Mouse (Mus musculus) splenic B cell, adult 2 months (primary cell): ENCODE results near the gene Tex264.
"Not testable (repeated sequence)": the region's sequence is repeated elsewhere in the genome, so short reads cannot be mapped to it uniquely, and the experiment has no call there.

Source experiments
- DNase-seq: peaks from one replicate; pipeline ENCODE4 v3.0.0-alpha.2; 2011; ENCODE audit warnings: low read depth, low spot score
- H3K27me3 ChIP-seq: 2 replicates; pipeline ENCODE4 v1.6.1; 2012; ENCODE audit warnings: mild to moderate bottlenecking, low read length, moderate library complexity, mixed read lengths; ENCODE audit not compliant: control insufficient read depth, poor library complexity, insufficient read depth, severe bottlenecking
- H3K36me3 ChIP-seq: 2 replicates; pipeline ENCODE4 v1.6.1; 2012; ENCODE audit warnings: mild to moderate bottlenecking, low read length, moderate library complexity, mixed read lengths; ENCODE audit not compliant: control insufficient read depth, poor library complexity, insufficient read depth, severe bottlenecking

Tex264 gene

DNA sequence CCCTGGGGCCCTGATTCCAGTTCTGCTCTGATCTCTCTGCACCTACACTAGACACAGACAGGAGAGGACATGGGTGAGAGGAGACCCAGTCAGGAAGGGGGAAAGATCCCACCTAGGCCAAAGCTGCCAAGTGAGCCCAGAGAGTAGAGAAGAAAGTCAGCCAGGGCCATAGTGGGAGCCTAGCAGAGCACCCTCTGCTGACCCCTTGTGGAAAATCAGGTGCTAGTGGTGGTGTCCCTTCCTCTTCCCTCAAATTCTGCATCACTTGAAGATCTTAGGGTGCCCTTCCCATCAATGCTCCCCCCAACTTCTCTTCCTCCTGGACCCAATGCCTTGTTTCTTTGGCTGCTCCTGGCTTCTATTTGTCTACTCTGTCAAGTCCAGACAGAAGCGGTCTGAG, 33.0 kb downstream of the Tex264 start:
- no peaks in the 10 kb centered on the region for H3K27me3 ChIP-seq
- DNase-seq: no peak
- H3K36me3 ChIP-seq: no peaks in the 10 kb centered on the region

DNA sequence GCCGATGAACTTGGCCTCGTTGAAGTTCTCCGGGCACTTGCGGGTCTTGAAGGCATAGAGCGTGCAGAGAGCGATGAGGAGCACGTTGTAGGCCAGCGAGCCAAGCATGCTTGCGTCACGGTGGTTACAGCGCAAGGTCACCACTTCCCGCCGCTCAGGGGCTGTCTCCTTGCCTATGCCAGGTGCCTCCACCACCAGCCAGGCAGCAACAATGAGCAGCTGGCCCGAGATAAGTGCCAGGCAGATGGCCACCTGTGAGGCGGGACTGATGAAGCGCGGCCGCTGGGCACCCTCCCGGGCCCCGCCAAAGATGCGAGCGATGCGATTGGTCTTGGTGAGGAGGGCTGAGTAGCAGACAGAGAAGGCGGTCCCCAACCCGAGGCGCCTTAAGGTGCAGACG, 38.5 kb downstream of the Tex264 start:
- H3K27me3 ChIP-seq: no peaks in the 10 kb centered on the region
- no peak for DNase-seq
- H3K36me3 ChIP-seq: no peaks in the 10 kb centered on the region

DNA sequence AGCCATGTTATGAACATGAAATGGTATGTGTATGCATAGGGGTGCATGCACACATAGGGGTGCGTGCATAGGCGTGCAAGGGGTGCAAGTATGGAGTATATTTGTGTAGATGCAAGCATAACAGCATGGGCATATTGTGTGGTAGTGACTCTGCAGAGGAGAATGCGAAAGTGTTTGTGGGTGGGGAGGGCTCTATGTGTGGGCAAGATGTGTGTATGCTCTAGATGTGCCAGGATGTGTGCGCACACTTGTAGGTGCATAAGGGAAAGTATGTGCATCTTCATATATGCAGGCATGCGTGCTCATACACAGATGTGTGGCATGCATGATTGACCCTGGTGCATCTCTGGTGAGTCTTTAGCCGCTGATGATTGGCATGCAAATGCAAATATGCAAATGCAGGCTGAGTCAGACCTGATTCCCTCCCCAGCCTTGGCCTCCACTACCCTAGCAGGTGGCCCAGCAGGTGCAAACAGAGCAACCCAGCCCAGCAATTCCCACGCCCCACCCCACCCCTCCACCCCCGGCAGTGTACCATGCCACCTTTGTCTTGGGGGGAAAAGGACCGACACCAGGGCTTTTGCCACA, 39.9 kb downstream of the Tex264 start:
- no peaks in the 10 kb centered on the region for H3K27me3 ChIP-seq
- H3K36me3 ChIP-seq: no peaks in the 10 kb centered on the region
- no peak for DNase-seq

DNA sequence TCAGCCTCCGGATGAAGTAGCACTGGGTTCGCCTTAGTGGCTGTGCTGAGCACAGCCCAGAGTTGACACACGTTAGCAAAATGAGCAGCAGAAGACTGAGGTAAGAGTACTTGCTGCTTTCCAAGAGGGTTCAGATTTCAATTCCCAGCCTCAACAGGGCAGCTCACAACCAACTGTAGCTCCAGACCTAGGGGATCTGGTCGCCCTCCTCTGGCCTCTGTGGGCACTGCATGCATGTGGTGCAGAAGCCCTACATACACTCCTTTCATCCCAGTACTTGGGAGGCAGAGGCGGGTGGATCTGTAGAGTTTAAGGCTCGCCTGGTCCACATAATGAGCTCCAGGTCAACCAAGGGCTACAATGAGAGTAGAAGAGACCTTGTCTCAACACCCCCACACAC, 41.9 kb downstream of the Tex264 start:
- H3K36me3 ChIP-seq: no peaks in the 10 kb centered on the region
- no peak for DNase-seq
- no peaks in the 10 kb centered on the region for H3K27me3 ChIP-seq

DNA sequence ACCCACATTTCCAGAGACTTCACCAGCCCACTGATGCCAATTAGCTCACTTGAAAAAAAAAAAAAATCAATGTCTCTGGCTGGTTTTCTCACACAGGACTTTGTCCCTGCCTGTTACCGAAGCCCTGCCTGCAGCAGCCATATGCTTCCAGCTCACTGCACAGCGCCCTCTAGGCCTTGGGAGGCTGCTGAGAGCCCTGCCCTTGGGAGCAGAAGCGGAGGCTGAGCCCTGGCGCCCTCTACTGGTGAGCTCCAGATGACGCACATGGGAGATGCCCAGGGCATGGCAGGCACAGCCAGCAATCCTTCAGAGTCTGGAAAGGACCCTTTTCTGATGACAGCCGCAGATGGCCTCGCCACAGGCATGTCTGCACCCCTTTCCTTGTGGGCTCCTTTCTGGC, 42.6 kb downstream of the Tex264 start:
- Histone ChIP-seq H3K27me3 (no peaks in the 10 kb centered on the region), H3K36me3 (no peaks in the 10 kb centered on the region)
- peak; percentile 66 for DNase-seq

DNA sequence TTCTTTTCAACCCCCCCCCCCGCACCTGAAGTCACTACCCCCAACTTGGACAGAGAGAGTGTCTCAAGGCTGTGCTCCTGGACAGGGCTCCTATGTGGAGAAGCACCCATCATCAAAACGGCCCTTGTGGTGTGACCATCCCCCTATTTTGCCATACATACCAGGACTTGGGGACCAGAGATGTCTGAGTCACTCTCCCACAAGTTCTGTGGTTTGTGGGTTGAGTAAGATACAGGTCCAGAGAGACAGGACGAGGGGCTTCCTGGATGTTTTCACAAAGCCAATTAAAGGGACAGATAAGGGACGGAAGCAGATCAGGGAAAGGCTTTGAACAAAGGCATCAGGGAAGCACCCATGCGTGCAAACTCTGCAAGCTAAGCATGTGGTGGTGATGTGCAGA, 44.4 kb downstream of the Tex264 start:
- Histone ChIP-seq H3K27me3 (no peaks in the 10 kb centered on the region), H3K36me3 (no peaks in the 10 kb centered on the region)
- no peak for DNase-seq

DNA sequence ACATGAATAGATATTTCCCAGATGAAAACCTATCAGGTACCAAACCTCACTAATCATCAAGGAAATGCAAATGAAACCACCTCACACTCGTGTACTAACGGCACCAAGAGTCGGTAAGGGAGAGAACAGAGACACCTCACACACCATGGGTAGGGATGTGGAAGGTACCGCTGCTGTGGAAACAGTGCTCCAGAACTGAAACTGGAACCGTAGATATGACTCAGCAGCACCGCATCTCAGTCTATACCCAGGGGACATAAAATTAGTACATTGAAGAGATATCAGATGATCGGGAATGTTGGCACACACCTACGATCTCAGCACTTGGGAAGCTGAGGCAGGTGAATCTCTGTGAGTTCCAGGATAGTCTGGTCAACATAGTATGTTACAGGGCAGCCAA, 47.6 kb downstream of the Tex264 start:
- no peaks in the 10 kb centered on the region for H3K36me3 ChIP-seq

DNA sequence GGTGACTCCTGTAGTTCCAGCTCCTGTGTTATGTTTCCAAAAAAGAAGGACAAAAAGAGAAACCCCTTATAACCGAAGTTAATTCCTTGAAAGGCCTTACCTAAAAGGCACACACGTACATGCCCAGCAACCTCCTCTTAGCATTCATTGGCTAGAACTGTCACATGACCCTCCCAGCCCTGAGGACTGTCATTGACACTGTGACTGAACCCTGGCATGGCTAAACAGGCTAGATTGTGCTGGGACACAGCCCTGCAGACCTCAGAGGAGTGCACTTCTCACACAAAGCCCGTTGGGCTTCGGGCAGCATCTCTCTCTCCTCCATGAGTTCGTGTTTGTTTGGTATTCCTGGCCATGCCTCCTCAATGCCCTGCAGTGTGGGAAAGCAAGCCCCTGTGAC, 53.5 kb downstream of the Tex264 start:
- no peak for DNase-seq
- H3K27me3 ChIP-seq: no peaks in the 10 kb centered on the region

More for the DNA sequence above, 47.6 kb downstream of the Tex264 start:
- no peak for DNase-seq
- H3K27me3 ChIP-seq: no peaks in the 10 kb centered on the region

DNA sequence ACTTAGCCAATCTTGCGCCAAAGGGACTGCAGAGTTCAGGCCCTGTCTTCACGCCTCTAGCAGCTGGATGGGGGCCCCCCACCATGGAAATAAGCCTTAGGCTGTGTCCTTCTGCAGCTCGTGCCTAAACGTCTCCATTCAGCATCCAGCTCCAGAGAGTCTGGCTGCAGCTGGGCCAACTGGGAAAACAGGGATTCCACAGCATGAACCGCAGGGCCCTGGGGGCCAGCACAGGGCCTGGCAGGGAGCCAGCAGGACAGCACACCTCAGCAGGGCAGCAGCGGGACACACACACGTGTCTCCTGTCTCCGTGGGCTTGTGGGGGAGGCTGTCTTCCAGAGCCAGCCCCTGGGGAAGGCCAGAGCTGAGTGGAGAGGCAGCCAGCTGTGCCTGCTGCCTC, 57.9 kb downstream of the Tex264 start:
- not testable (repeated sequence) for H3K27me3 ChIP-seq, DNase-seq, H3K36me3 ChIP-seq

More for the DNA sequence above, 53.5 kb downstream of the Tex264 start:
- H3K36me3 ChIP-seq: no peaks in the 10 kb centered on the region

DNA sequence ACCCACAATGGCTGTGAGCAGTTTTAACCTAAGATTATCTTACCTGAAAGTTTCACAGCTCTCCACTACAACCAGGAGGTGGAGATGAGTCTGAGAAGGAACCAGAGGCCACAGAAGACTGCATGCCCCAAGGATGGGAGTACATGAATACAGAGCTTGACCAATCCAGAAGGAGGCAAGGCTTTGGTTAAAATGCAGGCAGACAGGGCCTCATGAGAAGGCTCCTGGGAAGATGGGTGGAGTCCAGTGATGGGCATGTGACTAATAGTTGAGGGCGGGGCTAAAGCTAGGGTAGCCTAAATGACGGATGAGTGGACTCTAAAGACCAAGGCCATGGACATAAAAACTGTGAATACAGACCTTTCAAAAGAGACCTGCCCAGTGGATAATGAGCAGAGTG, 59.4 kb downstream of the Tex264 start, which contains the start of gene Iqcf6:
Gene Iqcf6, plus strand, starts transcription at position 301 of the 400 bp plus-strand sequence.
- no peak for DNase-seq
- Histone ChIP-seq H3K27me3 (no peaks in the 10 kb centered on the region), H3K36me3 (no peaks in the 10 kb centered on the region)

DNA sequence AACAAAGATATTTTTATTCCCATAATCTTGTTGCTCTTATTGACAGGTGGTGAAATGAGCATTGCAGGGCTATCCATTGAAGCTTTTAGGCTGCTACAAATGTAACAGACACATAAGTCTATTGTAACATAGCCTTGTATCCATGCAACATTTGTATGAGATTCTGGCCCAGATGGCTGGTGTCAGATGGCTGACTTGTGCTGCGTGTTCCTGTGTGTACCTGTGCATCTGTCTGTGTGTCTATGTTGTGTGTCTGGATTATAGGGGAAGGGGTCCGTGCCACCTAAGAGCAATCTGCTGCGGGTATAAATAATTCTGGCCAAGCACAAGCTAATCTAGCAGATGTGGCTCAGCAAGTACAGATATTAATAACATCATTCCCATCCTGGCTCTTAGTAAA, 68.2 kb downstream of the Tex264 start:
- no peak for DNase-seq
- no peaks in the 10 kb centered on the region for H3K27me3 ChIP-seq
- H3K36me3 ChIP-seq: no peaks in the 10 kb centered on the region

DNA sequence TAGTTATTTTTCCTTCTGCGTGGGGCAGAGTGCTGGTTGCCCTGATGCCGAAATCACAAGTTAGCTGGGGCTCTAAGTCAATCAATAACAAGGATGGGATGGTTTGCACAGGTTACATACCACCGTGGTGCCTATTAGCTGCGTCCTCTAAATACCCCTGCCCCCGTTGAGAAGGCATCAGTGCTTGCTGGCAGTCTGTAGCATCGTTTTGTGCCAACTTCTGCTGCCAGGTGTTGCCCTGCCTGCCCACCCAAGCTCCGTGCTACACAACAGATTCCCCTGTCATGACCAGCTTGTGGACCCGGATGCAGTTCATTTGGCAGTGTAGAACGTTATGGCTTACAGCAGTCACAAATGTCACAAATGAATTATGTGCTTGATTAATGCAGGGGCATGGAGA, 69.4 kb downstream of the Tex264 start:
- Histone ChIP-seq H3K27me3 (no peaks in the 10 kb centered on the region), H3K36me3 (no peaks in the 10 kb centered on the region)
- no peak for DNase-seq

DNA sequence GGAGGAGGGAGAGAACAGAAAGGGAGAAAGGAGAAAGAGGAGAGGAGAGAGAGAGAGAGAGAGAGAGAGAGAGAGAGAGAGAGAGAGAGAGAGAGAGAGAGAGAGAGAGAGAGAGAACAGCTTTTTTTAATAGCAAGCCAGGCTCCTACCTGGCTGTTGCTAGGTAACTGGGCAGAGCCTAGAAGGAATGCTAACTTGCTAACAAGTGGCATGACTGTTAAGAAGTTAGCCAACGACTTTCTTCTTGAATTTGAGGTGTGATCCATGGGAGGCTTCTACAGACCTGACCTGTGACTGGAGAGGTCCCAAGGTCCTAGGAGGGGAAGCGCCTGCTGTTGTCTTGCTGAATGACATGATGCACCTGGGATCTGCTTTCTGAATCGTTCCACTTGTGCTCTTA, 71.1 kb downstream of the Tex264 start:
- Histone ChIP-seq H3K27me3 (no peaks in the 10 kb centered on the region), H3K36me3 (no peaks in the 10 kb centered on the region)
- no peak for DNase-seq

DNA sequence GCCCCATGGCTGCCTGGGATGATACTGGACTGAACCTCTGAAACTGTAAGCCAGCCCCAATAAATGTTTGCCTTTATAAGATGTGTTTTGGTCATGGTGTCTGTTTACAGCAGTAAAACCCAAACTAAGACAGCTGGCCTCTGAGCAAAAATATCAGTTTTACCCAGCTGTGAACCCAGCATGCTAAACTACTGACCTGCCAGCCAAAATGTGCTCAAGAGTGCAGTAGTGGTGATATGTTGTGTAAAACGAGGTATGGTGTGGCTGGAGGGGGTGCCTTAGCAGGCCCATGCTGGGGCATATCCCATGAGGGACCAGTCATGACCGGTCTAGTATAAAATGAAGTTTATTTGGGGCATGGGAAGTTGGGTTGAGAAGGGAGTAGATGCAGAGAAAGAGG, 71.8 kb downstream of the Tex264 start:
- DNase-seq: no peak
- H3K27me3 ChIP-seq: no peaks in the 10 kb centered on the region
- H3K36me3 ChIP-seq: no peaks in the 10 kb centered on the region

DNA sequence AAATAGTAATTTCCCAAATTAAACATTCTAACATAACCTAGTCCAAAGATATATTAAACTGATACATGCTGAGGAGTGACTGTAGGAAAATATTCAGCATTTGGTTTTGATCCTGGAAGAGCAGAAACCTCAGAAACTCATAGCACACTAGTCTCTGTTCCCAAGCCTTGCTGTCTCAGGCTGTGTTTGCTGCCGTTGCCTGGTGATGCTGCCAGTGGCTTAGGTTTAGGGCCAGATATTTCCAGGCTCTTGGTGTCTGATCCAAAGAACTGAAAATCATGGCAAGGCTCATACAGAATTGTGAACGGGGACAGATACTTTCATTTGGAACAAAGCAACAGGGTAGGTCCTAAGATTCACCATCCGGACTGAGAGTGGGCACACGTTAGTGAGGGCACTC, 75.0 kb downstream of the Tex264 start:
- DNase-seq: no peak
- Histone ChIP-seq H3K27me3 (no peaks in the 10 kb centered on the region), H3K36me3 (no peaks in the 10 kb centered on the region)
